Mouse (Mus musculus) stomach, embryonic 16.5 days (tissue): ENCODE results near the gene Col18a1. TPM values are rescaled to one million over a fixed set of nuclear protein-coding genes. Genes with fewer than 3 reads are reported as not detected.

Source experiments
- ATAC-seq: fragments of 200-750 bp; cut with Nextera tagmentation; 2 replicates; pipeline ENCODE4 v1.8.0; 2017; ENCODE audit warnings: moderate number of reproducible peaks, moderate TSS enrichment; ENCODE audit not compliant: insufficient read depth, low FRiP score
- H3K27ac ChIP-seq: fragments of 300-500 bp; sonication (generic); 2 replicates; pipeline ENCODE4 v1.5.1; 2014; ENCODE audit warnings: low read length
- H3K27me3 ChIP-seq: fragments of 300-500 bp; sonication (generic); 2 replicates; pipeline ENCODE4 v1.6.1; 2014; ENCODE audit warnings: low read length, control low read depth, mixed read lengths; ENCODE audit not compliant: control insufficient read depth, insufficient read depth
- H3K36me3 ChIP-seq: fragments of 300-500 bp; sonication (generic); 2 replicates; pipeline ENCODE4 v1.6.1; 2014; ENCODE audit warnings: low read length; ENCODE audit not compliant: control insufficient read depth, insufficient read depth
- H3K4me1 ChIP-seq: fragments of 300-500 bp; sonication (generic); 2 replicates; pipeline ENCODE4 v1.6.1; 2014; ENCODE audit warnings: low read length, control low read depth, mixed read lengths; ENCODE audit not compliant: control insufficient read depth, insufficient read depth
- H3K4me2 ChIP-seq: fragments of 300-500 bp; sonication (generic); 2 replicates; pipeline ENCODE4 v1.6.1; 2014; ENCODE audit warnings: low read depth, low read length, mixed read lengths
- H3K4me3 ChIP-seq: fragments of 300-500 bp; sonication (generic); replicated peaks from 2 replicates; pipeline ENCODE4 v1.5.1; 2014; ENCODE audit warnings: mild to moderate bottlenecking, low read length
- H3K9ac ChIP-seq: fragments of 300-500 bp; sonication (generic); 2 replicates; pipeline ENCODE4 v1.6.1; 2014; ENCODE audit warnings: low read length
- H3K9me3 ChIP-seq: fragments of 300-500 bp; sonication (generic); replicated peaks from 2 replicates; pipeline ENCODE4 v1.6.1; 2016; ENCODE audit warnings: low read length, control low read depth; ENCODE audit not compliant: control insufficient read depth
- WGBS: fragments of 180-500 bp; shearing (Covaris S2); extraction: QIAGEN DNeasy Blood & Tissue Kit; methylation state at CpG from one replicate; pipeline ENCODE4 v1.1.7; 2014; 5-methylcytosine and 5-hydroxymethylcytosine counted together
- polyA plus RNA-seq: library from polyadenylated mRNA; unstranded; fragments of >200 nt; fragmentation: Nextera tagmentation; extraction: Ambion mirVana; gene quantifications from 2 replicates; pipeline ENCODE4 v1.2.1, GENCODE M21; 2015

Col18a1 gene
- polyA plus RNA-seq, 1 experiment from 2014 or later = 82.2 TPM

GRCm38 (mm10) chr10:77126590-77126989 lies 39.8 kb downstream of the Col18a1 start:
- Histone ChIP-seq H3K9me3 (no peaks in the 10 kb centered on the region), H3K9ac (no peak overlapping the region), H3K4me1 (peaks cover 16% of the 10 kb centered on the region), H3K4me3 (no peak overlapping the region), H3K27ac (no peak overlapping the region), H3K27me3 (no peaks in the 10 kb centered on the region), H3K36me3 (no peaks in the 10 kb centered on the region), H3K4me2 (no peak overlapping the region)
- 83% methylated on average over 2 of the region's 2 CpGs for WGBS
- no peak for ATAC-seq

DNA sequence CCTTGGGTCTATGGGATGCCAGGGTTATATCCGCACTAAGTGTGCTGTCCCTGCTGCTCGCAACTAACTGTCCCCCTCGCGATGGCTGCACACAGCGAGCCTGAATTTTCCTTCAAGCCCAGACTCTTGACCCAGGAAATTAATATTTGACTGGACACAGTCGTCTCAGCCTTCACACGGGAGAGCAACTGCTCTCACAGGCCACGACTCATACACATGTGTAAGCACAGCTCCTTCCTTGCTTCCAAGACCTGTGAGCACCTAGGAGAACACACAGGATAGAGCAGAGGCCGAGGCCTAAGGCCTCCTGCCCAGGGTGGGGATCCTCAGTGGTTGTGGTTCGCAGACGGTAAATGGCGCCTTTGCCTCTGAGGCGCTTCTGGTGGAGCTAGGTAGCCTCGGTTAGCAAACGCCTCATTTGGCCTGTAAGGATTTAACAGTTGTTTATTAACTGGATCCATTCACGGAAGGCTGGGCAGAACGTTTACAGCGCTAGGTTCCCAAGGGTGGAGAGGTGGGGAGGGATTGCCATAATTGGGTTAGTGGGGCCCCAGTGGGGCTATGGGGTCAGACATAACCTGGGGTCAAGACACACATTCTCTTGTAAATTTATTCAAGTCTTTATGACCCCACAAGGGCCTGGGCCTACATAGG lies 41.1 kb downstream of the Col18a1 start:
- H3K9me3 ChIP-seq = no peaks in the 10 kb centered on the region
- H3K4me2 ChIP-seq = no peak overlapping the region
- H3K4me3 ChIP-seq = no peak overlapping the region
- H3K9ac ChIP-seq = no peak overlapping the region
- no peaks in the 10 kb centered on the region for H3K27me3 ChIP-seq
- ATAC-seq = no peak
- H3K36me3 ChIP-seq = no peaks in the 10 kb centered on the region
- 0 out of 2 replicates have a peak, but pooled peaks cover 6% of the 10 kb centered on the region for H3K4me1 ChIP-seq
- H3K27ac ChIP-seq = no peak overlapping the region
- 76% methylated on average over 18 of the region's 18 CpGs for WGBS

- no peaks in the 10 kb centered on the region for H3K9me3 ChIP-seq
- H3K9ac ChIP-seq = 0 out of 2 replicates have a peak overlapping the region, but pooled peaks have one; percentile 11
- H3K36me3 ChIP-seq = no peaks in the 10 kb centered on the region
- 0 out of 2 replicates have a peak, but pooled peaks cover 5% of the 10 kb centered on the region for H3K4me1 ChIP-seq
- no peak overlapping the region for H3K4me3 ChIP-seq
- H3K4me2 ChIP-seq = no peak overlapping the region
- no peaks in the 10 kb centered on the region for H3K27me3 ChIP-seq
- H3K27ac ChIP-seq = no peak overlapping the region
- 62% methylated on average over 8 of the region's 8 CpGs for WGBS
- ATAC-seq = no peak
These were observed 42.4 kb downstream of the Col18a1 start for GRCm38 (mm10) chr10:77123953-77124352.

DNA sequence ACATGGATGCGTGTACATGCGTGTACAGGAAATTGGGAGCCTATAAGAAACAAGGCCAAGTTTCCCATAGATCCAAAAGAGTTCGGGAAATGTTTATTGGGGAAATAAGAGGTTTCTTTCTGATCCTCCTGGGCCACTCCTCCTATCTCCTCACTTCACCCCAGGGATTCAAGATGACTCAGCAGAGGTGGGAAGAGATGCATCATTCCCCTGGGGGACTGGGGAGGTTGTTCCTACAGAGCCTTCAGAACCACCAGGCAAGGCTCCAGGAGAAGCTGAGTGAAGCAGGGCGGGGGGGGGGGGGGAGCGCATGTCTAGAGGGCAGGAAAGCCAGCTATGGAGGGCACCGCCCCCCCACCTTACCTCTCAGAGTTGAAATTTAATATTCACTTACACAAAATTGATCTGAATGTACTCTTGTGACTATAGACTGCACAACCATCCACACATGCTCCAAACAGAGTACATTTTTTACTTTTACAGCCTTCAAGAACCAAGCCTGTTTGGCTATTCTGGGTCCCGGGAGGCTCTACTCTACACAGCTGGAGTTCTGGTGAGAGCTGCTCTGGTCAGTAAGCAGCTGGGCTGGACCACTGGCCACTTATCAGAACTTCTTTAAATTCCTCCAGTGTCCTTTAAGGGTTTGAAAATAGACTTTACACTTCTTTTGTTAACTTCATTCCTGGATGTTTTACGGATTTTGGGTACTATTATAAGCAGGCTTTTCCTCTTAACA lies 44.9 kb downstream of the Col18a1 start:
- 87% methylated on average over 6 of the region's 8 CpGs for WGBS
- H3K27ac ChIP-seq = no peak overlapping the region
- ATAC-seq = no peak
- no peaks in the 10 kb centered on the region for H3K36me3 ChIP-seq
- no peak overlapping the region for H3K4me2 ChIP-seq
- H3K4me3 ChIP-seq = no peak overlapping the region
- no peaks in the 10 kb centered on the region for H3K9me3 ChIP-seq
- peaks cover 18% of the 10 kb centered on the region for H3K4me1 ChIP-seq
- no peak overlapping the region for H3K9ac ChIP-seq
- H3K27me3 ChIP-seq = no peaks in the 10 kb centered on the region

DNA sequence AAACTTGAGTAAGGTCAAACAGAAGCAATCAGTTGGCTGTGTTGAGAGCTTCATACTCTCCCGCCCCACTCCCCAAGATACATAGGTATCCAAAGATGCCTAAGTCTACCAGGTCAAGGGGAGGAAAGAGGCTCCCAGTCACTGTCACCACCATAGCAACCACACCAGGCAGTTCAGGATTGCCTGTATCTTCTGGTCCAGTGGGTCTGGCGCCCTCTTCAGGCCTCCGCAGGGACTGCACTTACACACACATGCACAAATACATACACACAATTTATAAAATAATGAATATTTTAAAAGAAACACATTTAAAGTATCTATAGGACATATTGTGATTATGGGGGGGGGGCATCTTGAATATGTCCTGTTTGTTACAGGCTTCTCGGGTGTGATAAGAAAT lies 45.8 kb downstream of the Col18a1 start:
- H3K4me2 ChIP-seq = no peak overlapping the region
- H3K9me3 ChIP-seq = no peaks in the 10 kb centered on the region
- WGBS = 86% methylated on average over 4 of the region's 4 CpGs
- H3K27ac ChIP-seq = no peak overlapping the region
- no peaks in the 10 kb centered on the region for H3K36me3 ChIP-seq
- H3K4me1 ChIP-seq = peaks cover 22% of the 10 kb centered on the region
- no peak overlapping the region for H3K4me3 ChIP-seq
- no peak for ATAC-seq
- H3K9ac ChIP-seq = no peak overlapping the region
- H3K27me3 ChIP-seq = no peaks in the 10 kb centered on the region

DNA sequence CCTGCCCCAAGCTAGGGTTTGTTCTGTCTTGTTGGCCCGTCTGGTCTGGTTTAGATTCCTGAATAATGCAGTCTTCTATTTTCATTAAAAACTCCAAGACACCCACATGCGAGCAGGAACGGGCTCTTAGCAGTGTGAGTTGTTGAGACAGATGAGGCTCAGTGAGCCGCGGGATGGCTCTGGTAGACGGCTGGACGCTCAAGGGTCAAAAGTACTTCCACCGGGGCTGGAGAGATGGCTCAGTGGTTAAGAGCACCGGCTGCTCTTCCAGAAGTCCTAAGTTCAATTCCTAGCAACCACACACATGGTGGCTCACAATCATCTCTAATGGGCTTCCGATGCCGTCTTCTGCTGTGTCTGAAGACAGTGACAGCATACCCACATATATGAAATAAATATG lies 46.9 kb downstream of the Col18a1 start:
- H3K27ac ChIP-seq = no peak overlapping the region

DNA sequence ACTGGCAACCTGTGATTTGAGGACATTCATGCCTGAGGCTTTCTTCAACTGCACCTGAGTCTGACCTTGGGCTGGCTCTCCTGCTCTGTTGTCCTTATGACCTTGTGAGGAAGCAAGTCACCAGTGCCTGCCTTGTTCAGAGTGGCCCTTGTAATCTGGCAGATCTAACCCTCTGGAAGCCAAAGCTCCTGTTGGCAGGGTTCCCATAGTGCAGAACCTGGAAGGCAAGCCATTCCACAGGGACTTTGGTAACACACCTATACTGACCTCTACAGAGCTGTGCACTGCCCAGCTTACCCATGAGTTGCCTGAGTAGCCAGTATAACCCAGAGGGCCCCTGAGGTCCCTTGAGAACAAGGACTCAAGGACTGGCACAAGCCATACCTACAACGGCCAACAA lies 48.0 kb downstream of the Col18a1 start:
- no peaks in the 10 kb centered on the region for H3K9me3 ChIP-seq
- H3K27me3 ChIP-seq = no peaks in the 10 kb centered on the region
- no peak overlapping the region for H3K4me3 ChIP-seq
- no peak overlapping the region for H3K9ac ChIP-seq
- no peaks in the 10 kb centered on the region for H3K36me3 ChIP-seq
- ATAC-seq = no peak
- 76% methylated on average over 1 of the region's 1 CpGs for WGBS
- no peak overlapping the region for H3K4me2 ChIP-seq
- peaks cover 24% of the 10 kb centered on the region for H3K4me1 ChIP-seq
- H3K27ac ChIP-seq = no peak overlapping the region

More for the DNA sequence above, 46.9 kb downstream of the Col18a1 start:
- WGBS = 83% methylated on average over 11 of the region's 11 CpGs
- Histone ChIP-seq H3K9ac (no peak overlapping the region), H3K27me3 (no peaks in the 10 kb centered on the region), H3K9me3 (no peaks in the 10 kb centered on the region), H3K4me2 (no peak overlapping the region), H3K4me3 (no peak overlapping the region), H3K4me1 (peaks cover 18% of the 10 kb centered on the region), H3K36me3 (no peaks in the 10 kb centered on the region)
- ATAC-seq = no peak

- peak overlapping the region; percentile 46; the same call in 1 of the 2 replicates for H3K9ac ChIP-seq
- ATAC-seq = peak; percentile 58
- no peak overlapping the region for H3K4me2 ChIP-seq
- H3K27me3 ChIP-seq = no peaks in the 10 kb centered on the region
- H3K9me3 ChIP-seq = no peaks in the 10 kb centered on the region
- peak overlapping the region; percentile 65 for H3K27ac ChIP-seq
- WGBS = 22% methylated on average over 4 of the region's 4 CpGs
- no peak overlapping the region for H3K4me3 ChIP-seq
- H3K4me1 ChIP-seq = peaks cover 36% of the 10 kb centered on the region
- no peaks in the 10 kb centered on the region for H3K36me3 ChIP-seq
These were observed 49.6 kb downstream of the Col18a1 start for GRCm38 (mm10) chr10:77116537-77117455.
